Mouse (Mus musculus) adrenal gland, adult 18-20 months (tissue): ENCODE results near the gene Med22. TPM values are rescaled to one million over a fixed set of nuclear protein-coding genes. Genes with fewer than 3 reads are reported as not detected.
A peak's percentile ranks its signal among the peaks of the same experiment; 100 is the strongest.
"Not testable (repeated sequence)": the region's sequence is repeated elsewhere in the genome, so short reads cannot be mapped to it uniquely, and the experiment has no call there.

Experiments used
- DNase-seq, 2 experiments: peaks; one replicate each; pipeline ENCODE4 v3.0.0; 2021 to 2022; ENCODE audit warnings: low spot score in 2 of 2
- total RNA-seq, 2 experiments: library from RNA; stranded (reverse); gene quantifications; 1 replicate in 1 of 2; 2 replicates in 1 of 2; pipeline ENCODE4 v1.2.3; 2021

The Med22 gene
- total RNA-seq, 2 experiments from 2014 or later, result 49.6 to 51.7 TPM

DNA sequence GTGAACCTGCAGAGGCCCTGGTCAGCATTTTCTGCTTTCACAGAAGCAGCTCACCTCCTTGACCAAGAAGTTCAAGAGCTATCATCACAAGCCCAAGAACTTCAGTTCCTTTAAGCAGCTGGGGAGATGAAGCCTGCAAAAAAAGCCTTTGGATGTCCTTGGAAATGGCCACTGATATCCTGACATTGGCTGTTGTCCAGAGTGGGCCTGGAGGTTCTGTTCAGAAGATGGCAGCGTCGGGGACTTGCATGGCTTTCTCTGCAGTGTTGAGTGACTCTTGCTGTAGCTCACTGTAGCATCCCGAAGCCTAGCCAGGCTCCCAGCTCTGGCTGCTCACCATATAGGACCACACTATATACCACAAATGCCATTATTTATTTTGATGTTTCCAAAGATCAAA lies 9.2 kb upstream of the Med22 start:
- DNase-seq, result no peak

DNA sequence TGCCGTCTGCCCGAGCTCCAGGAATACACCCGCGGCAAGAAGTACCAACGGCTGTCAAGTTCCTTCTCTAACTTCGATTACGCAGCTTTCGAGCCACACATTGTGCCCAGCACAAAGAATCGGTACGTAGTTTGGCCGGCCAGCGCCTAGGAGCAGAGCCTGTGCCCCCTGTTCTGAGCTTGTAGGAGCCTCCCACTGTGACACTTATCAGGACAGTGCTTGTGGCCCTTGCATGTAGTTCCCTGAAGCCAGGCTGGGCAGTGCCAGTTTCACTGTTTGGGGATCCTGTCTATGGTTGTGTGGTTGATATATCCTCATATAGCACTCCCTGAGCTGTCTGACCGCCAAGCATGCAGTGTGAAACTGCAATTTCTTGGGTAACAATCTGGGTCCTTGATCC lies 6.3 kb upstream of the Med22 start:
- DNase-seq, result no peak

DNA sequence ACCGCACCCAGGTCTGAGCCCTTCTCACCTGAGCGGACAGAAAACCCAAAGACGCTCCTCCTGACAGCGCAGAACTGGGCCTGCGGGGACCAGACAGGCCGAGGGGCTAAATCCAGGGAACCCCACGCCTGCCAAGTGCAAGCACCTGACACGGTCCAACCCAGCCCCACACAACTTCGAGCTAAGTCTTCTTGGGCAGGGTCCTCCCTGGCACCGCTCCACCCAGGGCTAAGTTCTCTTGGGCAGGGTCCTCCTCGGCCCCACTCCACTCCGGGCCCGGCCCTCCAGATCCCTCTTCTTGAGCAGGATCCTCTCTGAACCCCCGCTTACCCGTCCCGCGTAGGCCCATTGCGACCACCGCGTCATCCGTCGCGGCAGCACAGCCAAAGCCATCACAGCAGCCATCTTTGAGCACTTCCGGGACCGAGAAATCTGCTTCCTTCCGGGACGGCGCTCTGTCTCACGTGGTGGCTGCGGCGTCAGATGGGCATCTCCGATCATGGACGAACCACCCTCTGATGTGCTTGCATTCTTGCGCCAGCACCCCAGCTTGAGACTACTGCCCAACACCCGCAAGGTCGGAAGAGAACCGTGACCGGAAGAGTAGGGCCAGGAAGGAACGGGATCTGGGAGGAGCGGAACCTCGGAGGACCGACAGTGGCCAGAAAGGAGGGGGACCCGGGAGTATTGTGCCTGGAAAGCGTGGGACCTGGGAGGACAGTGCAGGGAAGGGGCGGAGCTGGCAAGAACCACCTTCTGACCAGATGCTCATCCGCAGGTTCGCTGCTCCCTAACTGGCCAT lies 5.7 kb upstream of the Med22 start, which contains the start of the genes Surf2 and Surf1:
Surf2 (plus strand) TSS at position 441 of the 802 bp plus-strand sequence.
Surf1 (minus strand) TSS at position 604 of the 802 bp plus-strand sequence.
- DNase-seq, result peak; percentile 75 to 77

DNA sequence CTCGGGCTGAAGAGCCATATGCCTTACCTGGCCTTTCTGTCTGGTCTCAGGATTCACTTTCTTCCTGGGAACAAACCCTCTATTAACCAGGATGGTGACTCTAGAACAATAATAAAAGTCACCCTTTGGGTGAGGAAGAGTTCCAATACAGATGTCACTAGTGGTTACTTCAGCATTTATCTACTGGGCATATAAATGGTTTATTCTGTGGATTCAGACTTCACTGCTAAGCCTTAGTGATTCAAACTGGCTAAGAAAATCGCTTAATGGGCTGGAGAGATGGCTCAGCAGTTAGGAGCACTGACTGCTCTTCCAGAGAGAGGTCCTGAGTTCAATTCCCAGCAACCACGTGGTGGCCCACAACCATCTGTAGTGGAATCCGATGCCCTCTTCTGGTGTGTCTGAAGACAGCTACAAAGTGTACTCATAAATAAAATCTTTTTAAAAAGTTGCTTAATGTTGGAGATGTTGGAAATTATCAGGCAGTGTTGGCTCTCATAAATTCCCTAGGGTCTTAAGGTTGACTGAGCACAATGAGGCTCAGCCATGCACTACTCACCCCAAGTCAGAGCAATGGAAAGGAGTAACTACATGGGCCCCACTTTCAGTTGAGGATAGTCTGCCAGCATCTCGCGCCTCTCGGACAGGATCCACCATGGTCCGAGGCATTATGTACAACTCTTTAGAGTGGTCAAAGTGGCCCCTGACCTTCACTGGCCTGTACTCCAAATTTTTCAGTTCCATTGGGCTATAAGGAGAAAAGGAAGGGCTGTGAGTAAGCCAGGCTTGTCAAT lies 3.9 kb upstream of the Med22 start:
- DNase-seq, result no peak

DNA sequence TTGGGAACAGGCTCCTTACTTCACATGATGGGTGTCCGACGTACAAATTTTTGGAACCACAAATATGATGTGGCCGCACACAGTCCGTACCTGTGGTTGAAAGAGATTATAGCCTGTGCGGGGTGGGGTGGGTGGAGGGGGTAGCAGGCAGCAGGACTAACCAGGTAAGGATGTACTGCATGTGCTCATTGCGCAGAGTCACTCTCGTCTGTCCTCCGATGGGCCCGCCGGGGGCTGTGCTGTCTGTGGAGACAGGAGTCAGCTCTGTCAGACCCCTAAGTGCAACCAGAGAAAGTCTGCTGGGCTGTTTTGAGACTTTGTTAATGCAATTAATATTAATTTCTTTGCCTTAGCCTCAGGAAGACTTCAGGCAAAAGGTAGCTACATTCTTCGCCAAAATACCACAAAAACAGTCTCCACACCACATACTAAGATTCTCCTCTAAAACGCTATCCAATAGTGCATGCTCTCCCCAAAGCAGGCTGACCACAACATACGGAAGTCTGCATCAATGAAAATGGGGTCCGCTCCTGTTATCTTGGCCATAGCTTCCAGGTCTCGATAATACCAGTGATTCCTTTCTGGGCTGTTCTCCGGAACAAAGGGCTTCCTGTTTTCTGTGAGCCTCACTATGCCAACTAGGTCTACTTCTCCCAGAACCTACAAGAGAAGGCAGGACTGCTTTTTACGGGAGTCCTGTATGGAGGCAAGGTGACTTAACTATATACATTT lies 3.1 kb upstream of the Med22 start:
- no peak for DNase-seq

DNA sequence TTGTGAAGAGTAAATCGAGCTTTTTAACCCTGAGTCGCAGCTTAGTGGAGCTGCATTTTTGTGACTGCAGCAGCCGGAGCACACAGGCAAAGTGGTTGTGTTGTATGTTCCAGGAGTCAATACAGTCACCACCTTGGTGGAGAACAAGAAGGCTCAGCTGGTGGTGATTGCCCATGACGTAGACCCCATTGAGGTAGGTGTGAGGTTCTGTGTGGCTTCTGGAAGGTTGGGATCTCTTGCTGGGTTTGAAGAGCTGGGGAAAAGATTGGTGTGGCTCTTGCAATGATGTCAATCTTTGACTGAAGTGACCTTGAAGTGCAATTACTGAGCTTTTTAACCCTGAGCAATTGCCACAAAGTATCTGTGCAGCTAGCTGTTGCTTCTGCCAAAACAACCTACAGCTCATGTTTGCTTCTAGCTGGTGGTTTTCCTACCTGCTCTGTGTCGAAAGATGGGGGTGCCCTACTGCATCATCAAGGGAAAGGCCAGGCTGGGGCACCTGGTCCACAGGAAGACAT lies 1.8 kb upstream of the Med22 start:
- no peak for DNase-seq

DNA sequence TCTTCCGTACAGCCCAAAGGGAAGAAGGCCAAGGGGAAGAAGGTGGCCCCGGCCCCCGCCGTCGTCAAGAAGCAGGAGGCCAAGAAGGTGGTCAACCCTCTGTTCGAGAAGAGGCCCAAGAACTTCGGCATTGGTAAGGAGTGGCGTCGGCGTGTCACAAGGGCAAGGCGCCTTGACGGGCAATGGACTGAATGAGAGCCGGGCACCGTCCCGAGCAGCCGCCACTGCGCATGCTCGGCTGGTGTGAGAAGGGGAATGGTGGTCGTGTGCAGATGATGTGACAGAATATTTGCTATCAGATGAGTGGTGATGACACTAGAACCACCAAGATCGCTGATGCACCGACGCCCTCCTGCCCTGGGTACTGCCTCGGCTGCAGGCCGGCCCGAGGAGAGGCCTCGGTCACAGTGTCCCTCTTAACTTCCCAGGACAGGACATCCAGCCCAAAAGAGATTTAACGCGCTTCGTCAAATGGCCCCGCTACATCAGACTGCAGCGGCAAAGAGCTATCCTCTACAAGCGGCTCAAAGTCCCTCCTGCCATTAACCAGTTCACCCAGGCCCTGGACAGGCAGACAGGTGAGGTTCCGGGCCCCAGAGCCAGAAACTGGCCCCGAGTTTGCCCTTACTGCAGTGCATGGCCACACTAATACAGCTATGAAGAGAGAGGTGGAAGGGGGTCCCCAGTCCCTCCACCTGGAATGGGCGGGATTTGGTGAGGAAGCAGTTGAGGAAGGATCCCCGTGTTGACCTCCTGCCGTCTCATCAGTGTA lies 703 bp upstream of the Med22 start:
- DNase-seq, result peak in 1 of 2 experiments; percentile 66

DNA sequence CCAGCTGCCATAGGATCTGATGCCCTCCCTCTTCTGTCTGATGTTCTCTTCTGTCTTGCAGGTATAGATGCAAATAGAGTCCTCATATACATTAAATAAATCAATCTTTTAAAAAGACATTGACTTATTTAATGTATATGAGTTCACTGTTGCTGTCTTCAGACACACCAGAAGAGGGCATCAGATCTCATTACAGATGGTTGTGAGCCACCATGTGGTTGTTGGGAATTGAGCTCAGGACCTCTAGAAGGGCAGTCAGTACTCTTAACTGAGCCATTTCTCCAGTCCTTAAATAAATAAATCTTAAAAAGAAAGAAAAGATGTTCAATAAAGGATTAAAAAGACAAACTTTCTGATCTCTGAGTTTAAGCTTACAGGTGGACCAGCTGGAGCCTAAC lies 1.1 kb downstream of the Med22 start:
- DNase-seq, result no peak

DNA sequence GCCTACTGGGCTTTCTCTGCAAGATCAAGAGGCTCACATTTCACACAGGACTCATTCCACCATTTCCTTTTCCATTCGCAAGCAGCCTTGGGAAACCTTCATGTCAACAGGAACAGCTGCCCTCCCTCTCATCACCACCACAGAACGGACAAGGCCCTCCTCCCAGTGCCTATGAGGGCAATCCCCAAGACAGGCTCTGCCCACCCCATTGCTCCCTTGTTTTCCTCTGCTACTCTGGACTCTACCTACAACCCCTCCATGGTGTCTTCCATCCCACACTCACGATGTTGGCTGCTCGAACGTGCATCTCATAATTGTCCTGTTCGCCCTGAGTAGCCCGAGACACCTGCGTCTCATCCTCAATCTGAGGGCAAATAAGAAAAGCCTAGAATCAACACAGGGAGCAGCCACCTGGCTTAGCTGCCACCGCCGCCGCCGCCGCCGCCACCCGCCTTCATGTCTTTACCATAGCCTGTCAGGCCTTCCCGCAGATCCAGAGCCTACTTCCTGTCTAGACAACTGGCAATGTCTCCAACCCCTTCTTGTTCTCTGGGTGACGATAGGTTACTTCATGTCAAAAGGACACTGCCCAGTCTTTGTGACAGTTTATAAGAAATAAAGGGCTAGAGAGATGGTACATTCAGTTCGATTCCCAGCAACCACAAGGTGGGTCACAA lies 1.6 kb downstream of the Med22 start:
- no peak for DNase-seq

DNA sequence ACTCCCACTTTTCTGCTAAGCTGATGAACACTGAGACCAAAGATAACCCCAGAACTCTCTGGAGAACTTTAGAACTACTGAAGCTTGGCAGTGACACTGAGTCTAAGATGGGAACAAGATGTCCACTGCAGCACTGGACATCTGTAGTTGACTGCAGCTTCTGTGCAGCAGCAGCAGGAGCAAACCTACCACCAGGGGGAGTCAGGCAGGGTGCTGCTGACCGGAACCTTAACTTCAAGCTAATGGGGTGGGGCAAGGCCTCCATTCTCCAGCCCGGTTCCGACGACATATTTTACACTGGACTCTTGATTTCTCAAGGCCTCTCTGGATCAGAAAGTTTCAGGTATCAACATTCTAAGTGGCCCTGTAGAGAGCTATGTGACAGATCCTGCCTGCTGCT lies 3.4 kb downstream of the Med22 start:
- DNase-seq, result no peak

DNA sequence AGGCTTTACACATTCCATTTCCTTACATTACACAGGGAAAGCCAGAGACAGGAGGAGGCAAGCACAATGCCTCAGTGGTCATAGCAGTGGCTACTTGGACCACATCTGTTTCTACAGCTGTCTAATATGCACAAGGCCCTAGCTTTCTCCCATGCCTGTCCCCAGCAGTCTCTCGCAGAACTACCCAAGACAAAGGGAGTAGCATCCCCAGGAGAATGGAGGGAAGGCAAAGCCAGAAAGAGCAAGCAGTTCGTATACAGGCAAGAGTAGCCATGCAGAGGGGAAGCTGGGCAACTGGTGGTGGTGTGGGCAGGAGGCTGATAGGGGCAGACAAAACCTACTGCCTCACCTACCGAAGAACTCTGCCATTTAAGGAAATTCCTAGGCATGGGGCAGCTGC lies 4.0 kb downstream of the Med22 start:
- no peak for DNase-seq

DNA sequence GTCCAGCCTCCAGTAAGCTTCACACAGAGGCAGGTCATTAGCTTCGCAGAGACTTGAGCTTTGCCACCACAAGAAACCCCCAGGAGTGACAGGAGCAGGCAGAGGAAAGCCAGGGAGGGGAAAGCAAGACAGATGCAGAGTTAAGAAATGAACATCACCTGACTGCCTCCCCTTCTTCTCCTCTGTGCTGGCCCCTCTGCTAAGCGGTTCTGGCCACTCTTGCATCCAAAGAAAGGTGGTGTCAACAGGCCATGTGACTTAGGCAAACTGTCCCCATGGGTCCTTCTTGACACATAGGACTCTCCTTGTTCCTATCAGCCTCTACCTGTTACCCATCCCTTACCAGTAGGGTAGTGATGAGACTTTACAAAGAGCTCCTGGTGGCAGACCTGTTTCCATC lies 4.5 kb downstream of the Med22 start:
- peak in 1 of 2 experiments; percentile 1 for DNase-seq

DNA sequence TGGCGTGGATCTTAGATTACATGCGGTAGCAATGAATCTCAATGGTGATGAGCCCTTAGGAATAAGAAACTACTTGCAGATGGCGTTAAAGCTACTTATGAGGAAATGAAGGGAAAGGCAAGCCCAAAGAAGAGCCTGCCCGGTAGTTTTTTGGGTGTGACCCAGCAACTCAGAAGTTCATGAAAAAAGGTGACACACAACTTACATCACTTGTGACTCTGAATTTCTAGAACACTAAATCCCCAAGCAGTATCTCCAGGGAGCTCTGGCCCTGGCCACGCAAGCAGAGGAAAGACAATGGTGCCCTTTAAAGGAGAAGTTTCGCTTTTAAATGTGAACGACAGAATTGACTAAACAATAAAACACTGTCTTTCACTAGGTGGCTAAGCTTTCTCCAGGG lies 7.2 kb downstream of the Med22 start:
- DNase-seq, result no peak

DNA sequence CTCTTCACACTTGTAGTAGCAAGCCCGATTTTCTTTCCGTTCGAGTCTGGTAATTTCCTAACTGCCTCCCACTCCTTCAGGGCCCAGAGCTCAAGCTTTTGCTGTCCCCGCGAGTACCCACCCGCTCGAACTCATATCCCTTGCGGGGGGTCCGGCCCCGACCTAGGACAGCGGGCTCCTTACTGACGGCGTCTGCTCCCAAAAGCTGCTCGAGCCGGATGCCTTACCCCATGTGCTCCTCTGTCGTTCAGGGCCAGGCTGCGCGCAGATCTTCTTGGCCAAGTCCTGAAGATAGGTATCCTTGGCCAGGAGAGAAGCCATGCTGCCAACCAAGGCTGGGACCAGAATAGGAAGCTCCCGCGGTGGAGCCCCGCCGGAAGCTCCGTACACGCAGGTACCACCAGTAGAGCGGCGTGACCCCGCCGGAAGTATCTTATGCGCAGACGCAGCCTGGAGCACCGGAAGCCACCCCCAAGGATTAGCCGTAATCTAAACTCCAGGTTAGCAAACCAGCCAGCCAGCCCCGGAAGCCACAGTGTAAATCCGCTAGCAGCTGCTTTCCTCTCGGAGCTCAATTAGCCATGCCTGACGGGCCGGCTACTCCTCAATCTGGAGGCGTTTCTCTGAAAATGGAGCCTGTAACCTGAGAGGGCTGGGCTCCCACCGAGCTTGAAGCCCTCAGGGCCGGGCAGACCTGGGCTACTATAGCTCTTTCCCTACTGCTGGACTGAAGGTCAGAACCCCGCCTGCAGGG lies 7.8 kb downstream of the Med22 start, which contains the start of gene Surf6:
Surf6 (minus strand) TSS at position 413 of the 754 bp plus-strand sequence.
- peak; percentile 90 to 94 for DNase-seq

DNA sequence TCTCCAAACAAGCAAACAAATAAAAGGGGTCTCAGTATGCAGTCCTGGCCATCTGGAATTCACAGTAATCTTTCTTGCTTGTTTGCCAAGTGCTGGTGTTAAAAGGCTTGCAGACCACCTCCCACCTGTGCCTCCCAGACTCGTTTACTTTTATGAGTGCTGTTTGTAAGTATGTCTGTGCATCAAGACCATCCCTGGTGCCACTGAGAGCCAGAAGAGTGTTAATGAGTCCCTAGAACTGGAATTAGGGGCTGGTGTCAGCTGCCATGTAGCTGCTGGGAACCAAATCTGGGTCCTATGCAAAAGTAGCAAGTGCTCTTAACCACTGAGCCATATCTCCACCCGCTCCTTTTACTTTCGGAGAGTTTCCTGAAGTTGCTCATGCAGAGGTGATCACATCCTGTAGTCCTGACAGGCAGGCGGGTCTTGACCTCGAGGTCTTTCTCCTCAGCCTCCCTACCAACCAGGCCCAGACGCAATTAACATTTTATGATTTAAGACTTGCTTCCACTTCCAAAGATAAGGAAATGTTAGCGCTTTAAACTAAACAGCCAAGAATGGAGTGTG lies 8.6 kb downstream of the Med22 start:
- DNase-seq, result peak in 1 of 2 experiments; percentile 2

DNA sequence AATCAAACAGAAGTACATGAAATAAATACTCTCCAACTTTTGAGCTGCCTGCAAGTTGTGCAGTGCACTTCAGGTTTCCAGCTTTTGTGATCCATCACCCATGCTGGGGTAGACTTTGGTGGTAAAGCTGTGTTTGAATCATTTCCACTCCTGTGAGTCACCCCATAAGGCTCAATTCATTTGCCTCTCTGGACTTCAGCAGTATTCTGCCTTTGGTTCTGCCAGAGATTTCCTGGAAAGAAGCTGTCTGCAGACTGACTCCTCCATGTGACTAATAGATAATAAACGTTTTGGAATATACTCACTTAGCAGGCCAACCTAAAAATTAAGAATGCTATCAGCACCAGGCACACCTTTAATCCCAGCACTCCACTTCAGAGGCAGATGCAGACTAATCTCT lies 9.7 kb downstream of the Med22 start:
- DNase-seq, result peak in 1 of 2 experiments; percentile 1

DNA sequence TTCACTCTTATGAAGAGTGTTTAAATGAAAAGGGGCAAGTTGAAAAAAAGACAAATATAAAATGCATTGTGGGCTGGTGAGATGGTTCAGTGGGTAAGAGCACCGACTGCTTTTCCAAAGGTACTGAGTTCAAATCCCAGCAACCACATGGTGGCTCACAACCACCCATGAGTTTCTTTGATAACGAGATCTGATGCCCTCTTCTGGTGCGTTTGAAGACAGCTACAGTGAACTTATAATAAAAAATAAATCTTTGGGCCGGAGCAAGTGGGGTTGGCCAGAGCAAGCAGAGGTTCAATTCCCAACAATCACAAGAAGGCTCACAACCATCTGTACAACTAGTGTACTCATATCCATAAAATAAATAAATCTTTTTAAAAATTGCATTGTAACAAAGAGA lies 14.6 kb downstream of the Med22 start:
- no peak for DNase-seq

DNA sequence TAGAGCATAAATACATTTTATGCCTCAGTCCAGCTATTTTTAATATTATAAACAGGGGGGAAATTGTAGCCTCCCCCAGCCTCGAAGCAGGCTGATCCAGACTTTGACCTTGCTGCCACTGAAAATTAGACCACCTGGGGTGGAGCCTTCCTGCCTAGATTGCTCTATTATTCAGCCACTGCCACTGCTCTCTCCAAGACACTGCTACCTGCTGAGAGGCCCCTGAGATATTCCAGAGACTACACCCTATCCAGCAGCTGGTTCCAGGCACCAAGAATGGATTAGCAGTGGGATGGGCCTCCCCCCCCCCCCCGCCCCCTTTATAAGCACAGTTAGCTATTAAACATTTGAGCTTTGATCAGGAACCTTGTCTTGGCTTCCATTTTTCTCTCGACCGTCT lies 24.3 kb downstream of the Med22 start:
- DNase-seq, result not testable (repeated sequence)

DNA sequence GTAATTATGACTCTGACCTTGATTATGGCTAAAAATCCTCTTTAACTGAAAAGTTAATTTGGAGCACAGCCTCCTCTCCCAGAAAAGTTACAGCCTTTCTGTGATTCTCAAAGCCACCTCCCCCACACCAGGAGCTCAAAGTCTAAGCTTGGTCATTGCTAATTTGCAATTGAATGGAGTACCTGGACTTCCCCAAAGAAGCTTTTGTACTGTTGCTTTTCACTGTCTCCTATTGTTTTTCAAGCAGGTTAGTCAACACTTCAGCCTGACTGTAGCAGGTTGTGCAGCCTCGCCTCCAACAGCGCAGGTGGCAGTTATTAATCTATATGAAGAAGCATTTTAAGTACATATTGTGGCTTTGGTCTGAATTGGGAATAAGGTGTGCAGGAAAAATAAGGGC lies 24.9 kb downstream of the Med22 start:
- not testable (repeated sequence) for DNase-seq
